Mouse (Mus musculus): ENCODE data around the gene Pp2d1.

The Pp2d1 gene

GRCm38 (mm10) chr17:53566919-53567345 lies 27.7 kb upstream of the Pp2d1 start:
- DNase-seq (ENCODE audit: extremely low spot score, low read depth, low spot score) = no peak

- peak; percentile 20 for DNase-seq (ENCODE audit: extremely low spot score, low read depth, low spot score)
These were observed 27.1 kb upstream of the Pp2d1 start, which contains the start of gene Kat2b for GRCm38 (mm10) chr17:53566161-53566918. Gene Kat2b (plus strand): TSS chr17:53566861.

- no peak for DNase-seq (ENCODE audit: extremely low spot score, low read depth, low spot score)
These were observed 25.6 kb upstream of the Pp2d1 start for GRCm38 (mm10) chr17:53564837-53565236.

- DNase-seq (ENCODE audit: extremely low spot score, low read depth, low spot score) = no peak
These were observed 22.3 kb upstream of the Pp2d1 start for GRCm38 (mm10) chr17:53561458-53562029.

GRCm38 (mm10) chr17:53559646-53560045 lies 20.4 kb upstream of the Pp2d1 start:
- no peak for DNase-seq (ENCODE audit: extremely low spot score, low read depth, low spot score)

GRCm38 (mm10) chr17:53557443-53557842 lies 18.2 kb upstream of the Pp2d1 start:
- no peak for DNase-seq (ENCODE audit: extremely low spot score, low read depth, low spot score)

- DNase-seq (ENCODE audit: extremely low spot score, low read depth, low spot score) = no peak
These were observed 15.6 kb upstream of the Pp2d1 start for GRCm38 (mm10) chr17:53554813-53555212.

GRCm38 (mm10) chr17:53554088-53554487 lies 14.8 kb upstream of the Pp2d1 start:
- no peak for DNase-seq (ENCODE audit: extremely low spot score, low read depth, low spot score)

- no peak for DNase-seq (ENCODE audit: extremely low spot score, low read depth, low spot score)
These were observed 12.4 kb upstream of the Pp2d1 start for GRCm38 (mm10) chr17:53551306-53552299.

- no peak for DNase-seq (ENCODE audit: extremely low spot score, low read depth, low spot score)
These were observed 4.5 kb upstream of the Pp2d1 start for GRCm38 (mm10) chr17:53543591-53544324.

- no peak for DNase-seq (ENCODE audit: extremely low spot score, low read depth, low spot score)
These were observed 3.3 kb upstream of the Pp2d1 start for GRCm38 (mm10) chr17:53542536-53542935.

GRCm38 (mm10) chr17:53532425-53532824 lies 6.8 kb downstream of the Pp2d1 start:
- DNase-seq (ENCODE audit: extremely low spot score, low read depth, low spot score) = no peak

- no peak for DNase-seq (ENCODE audit: extremely low spot score, low read depth, low spot score)
These were observed 8.1 kb downstream of the Pp2d1 start for GRCm38 (mm10) chr17:53531160-53531559.

- no peak for DNase-seq (ENCODE audit: extremely low spot score, low read depth, low spot score)
These were observed 11.2 kb downstream of the Pp2d1 start for GRCm38 (mm10) chr17:53528034-53528433.

GRCm38 (mm10) chr17:53520509-53520908 lies 18.7 kb downstream of the Pp2d1 start:
- no peak for DNase-seq (ENCODE audit: extremely low spot score, low read depth, low spot score)

GRCm38 (mm10) chr17:53519364-53519763 lies 19.9 kb downstream of the Pp2d1 start:
- DNase-seq (ENCODE audit: extremely low spot score, low read depth, low spot score) = no peak

GRCm38 (mm10) chr17:53512311-53512951 lies 26.8 kb downstream of the Pp2d1 start:
- DNase-seq (ENCODE audit: extremely low spot score, low read depth, low spot score) = no peak

GRCm38 (mm10) chr17:53502966-53503365 lies 36.3 kb downstream of the Pp2d1 start:
- DNase-seq (ENCODE audit: extremely low spot score, low read depth, low spot score) = no peak

- no peak for DNase-seq (ENCODE audit: extremely low spot score, low read depth, low spot score)
These were observed 50.3 kb downstream of the Pp2d1 start for GRCm38 (mm10) chr17:53489007-53489378.

- DNase-seq (ENCODE audit: extremely low spot score, low read depth, low spot score) = no peak
These were observed 50.8 kb downstream of the Pp2d1 start for GRCm38 (mm10) chr17:53488291-53489006.

Data from hindlimb bud, embryonic 11.5 days (tissue).